Mouse (Mus musculus) cortical plate, adult 2 months (tissue): ENCODE measurements around the gene Gpr55.

Experiments
- CTCF ChIP-seq: fragments of 200-500 bp; IDR thresholded peaks from 2 replicates; pipeline ENCODE4 v1.5.1; 2011; ENCODE audit warnings: mild to moderate bottlenecking, control low read depth, low read length; ENCODE audit not compliant: insufficient read depth; ENCODE audit errors: extremely low read depth
- POLR2A ChIP-seq: fragments of 200-500 bp; IDR thresholded peaks from 2 replicates; pipeline ENCODE4 v1.6.1; 2011; ENCODE audit warnings: mild to moderate bottlenecking, low read length, control low read depth; ENCODE audit not compliant: insufficient read depth; ENCODE audit errors: extremely low read depth

GRCm38 (mm10) chr1:85898761-85899387 is 61.9 kb downstream of the Gpr55 start:
- TF ChIP-seq POLR2A (no peak), CTCF (no peak)
